Mouse (Mus musculus): ENCODE data around the gene Scarf2.

Scarf2 gene

DNA sequence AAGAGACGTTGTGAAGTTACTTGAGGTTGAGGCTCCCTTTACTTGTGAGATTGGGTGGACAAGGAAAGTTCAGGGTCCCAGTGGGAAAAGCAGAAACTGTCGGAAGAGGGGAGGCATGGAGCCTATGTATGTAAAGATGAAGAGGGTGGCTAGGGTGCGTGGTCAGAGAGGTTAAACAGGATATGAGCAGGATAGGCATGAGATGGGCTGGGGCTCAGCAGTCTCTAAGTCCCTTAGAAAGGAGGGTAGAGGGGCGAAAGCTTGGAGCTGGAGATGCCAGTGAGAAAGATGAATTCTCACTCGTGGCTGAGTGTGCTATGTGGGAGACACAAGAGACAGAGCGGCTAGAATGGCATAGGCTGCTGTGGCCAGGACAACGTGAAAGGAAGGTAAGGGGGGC is 35.7 kb downstream of the Scarf2 start, which contains the start of gene B830017H08Rik:
Gene B830017H08Rik (plus strand): TSS at position 301 of the 400 bp plus-strand sequence.
- no peak for DNase-seq

DNA sequence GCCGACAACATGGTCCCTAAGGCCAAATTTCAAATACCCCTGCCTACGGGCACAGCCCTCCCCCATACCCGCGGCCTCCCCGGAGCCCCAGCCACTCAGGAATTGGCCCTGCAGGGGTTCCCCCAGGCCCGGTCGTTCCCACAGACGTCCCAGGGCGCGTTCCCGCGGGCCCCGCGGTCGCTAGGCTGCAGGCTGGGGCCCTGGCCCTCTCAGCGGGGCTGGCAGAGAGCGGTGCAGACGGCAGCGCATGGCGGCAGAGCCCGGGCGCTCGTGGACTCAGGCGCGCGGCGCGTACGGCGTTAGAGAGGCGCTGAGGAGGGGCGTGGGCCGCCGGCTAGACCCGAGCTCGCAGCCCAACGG is 36.2 kb downstream of the Scarf2 start:
- DNase-seq, result no peak

DNA sequence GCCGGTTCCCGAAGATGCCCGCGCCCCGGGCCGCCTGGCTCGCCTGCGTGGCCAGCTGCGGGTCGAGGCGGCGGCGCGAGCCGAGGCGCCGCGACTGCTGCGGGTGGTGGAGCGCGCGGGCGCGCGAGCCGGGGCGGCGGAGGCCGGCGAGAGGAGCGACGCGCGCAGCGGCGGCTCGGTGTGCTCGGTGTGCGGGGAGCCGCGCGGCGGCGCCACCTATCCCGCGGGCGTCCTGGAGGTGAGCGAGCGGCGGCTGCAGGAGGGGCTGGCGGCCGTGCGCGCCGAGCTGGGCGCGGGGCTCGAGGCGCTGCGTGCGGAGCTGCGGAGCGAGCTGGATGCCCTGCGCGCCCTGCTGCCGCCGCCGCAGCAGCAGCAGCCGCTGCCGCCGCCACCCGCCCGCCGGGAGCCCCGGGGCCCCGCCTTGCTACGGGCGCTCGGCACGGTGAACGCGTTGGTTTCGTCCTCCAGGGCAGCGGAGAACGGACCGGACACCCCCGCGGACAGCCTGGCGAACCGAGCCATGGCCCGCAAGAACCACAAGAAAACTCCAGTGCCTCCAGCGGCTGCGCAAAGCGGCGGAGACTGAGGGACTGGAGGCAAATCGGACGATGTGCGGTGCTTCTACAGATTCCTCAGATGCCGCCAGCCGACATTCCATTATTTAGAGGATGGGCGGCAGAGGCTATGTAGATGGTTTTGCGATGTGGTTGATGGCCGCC is 36.8 kb downstream of the Scarf2 start:
- DNase-seq, result no peak

DNA sequence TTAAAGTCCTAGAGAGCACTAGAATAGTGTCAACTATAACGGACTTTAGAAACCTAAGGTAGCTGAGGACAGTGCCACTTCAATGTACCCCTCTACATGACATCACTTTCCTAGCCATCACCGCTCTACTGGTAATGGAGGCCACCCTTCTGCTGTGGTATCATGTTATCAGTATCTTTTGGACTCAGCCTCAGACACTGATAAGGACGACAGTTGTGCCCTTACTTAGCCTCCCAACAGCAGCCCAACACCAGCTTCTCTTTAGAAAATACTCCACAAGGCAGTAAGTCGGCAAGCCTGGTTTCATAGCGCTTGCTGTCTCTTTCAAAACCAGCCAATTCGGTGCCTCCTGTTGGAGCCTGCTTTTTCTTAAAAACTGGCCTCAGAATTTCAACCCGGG is 37.5 kb downstream of the Scarf2 start:
- DNase-seq, result no peak

DNA sequence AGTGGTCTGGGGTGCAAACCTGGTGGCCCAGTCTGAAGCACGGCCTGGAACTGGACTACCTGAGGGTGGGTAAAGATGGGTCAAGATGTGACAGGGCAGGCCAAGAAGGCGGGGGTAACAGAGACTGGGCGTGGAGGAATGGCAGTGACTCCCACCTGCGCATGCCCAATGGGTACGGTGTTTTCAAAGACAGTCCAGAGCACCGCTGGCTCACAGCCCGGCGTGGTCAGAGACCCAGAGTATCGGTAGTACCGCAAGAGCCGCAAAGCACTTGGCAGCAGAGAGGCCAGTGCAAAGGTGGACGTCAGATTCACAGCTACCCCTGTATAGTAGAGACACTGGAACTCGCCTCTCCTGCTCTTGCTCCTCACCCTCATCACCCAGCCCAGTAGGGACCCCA is 38.4 kb downstream of the Scarf2 start:
- no peak for DNase-seq

DNA sequence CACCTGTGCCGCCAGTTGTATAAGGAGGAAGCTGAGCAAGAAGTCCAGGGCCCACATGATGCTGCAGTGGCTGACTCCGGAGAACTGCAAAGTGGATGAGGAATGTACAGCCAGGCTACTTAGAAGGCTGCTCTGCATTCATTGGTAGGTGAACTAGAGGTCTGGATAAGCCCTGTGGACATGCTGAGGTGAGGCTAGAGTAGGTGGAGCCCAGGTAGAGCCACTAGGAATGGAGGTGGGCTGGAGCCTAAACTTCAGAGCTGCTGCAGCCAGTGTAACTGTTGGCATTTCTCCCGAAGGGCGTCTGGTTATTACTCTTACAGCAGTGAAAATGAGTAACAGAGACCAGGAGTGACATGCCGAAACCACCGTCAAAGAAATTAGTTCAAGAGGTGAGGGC is 41.0 kb downstream of the Scarf2 start, which contains the start of gene Car15:
Gene Car15 (minus strand): TSS at position 314 of the 400 bp plus-strand sequence.
- DNase-seq, result no peak

DNA sequence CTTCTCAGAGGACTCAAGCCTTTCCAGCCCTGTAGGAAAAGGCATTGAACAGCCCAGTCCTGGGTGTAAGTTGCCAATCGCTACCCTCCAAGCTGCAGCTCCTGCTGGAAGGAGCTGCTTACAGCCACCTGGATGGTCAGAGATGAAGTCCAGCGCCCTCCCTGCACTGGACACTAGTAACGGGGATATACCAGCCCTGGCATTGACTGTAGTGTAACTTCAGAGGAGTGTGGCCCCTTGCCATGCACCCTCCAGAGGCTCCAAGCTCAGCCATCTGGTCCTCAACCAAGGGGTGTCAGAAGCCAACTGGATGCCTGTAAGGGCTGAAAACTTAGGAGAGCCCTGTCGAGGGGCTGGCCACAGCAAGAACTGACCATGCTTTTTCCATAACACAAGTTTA is 42.9 kb downstream of the Scarf2 start:
- no peak for DNase-seq

DNA sequence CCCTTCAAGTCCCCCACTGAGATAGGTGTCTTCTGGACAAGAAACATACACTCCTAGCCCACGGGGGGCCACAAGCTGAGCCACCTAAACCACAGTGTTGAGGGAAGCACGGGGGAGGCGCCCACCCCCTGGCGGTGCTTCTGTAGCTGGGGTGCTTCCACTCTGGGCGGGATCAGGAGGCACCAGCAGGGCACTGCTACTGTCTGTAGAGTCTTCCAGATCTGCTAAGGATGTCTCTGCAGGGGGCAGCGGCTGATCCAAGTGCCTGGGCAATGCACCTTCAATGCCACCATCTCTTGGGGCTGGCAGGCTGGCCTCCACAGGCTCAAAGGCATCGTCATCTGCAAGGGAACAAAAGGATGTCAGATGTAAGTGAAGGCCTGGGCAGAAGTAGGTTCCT is 45.4 kb downstream of the Scarf2 start:
- no peak for DNase-seq

DNA sequence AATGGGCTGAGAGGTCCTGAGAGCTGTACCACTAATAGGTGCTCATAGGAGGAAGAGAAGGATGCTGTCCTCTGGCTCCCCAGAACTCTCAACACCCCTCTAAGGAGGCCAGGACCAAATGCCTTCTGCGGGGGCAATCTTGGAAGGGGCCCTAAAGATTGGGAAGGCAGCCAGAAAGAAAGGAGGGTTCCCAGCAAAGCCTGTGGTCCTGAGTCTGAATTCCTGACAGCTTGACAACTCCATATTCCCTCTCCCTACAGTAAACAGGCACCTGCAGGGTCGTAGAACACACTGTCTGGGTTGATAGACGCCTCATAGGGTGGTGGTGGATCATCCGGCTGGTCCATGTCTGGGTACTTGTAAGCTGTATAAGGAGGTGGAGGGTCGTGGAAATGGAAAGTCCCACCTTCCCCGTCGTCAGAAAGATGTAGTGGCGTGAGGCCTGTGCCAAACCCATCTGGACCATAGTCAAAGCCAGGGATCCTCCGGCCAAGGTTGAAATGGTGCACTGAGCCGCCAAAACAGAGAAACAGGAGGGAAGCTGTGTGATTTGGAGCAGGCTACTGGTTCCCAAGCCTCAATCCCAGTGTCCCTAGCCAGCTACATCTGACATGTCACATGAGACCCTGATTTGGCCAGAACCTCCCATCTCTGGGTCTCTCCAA is 46.8 kb downstream of the Scarf2 start:
- DNase-seq, result no peak

DNA sequence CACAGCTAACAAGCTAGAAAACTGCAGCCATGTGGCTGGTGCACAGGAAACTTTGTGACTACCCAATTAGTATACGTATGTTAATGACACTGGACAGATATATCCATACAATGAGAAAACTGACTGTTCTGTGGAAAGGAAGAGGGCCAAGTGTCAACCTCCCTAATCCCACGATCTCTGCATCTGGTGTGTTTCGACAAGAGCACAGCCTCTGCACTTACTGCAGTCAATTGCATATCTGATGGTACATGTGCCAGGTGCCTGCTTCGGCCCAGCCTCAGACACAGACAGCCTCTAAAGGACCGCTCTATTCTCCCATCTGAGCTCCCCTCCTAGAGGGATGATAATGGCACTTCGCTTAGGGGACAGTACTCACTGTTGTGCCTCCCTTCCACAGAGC is 51.3 kb downstream of the Scarf2 start:
- DNase-seq, result no peak

DNA sequence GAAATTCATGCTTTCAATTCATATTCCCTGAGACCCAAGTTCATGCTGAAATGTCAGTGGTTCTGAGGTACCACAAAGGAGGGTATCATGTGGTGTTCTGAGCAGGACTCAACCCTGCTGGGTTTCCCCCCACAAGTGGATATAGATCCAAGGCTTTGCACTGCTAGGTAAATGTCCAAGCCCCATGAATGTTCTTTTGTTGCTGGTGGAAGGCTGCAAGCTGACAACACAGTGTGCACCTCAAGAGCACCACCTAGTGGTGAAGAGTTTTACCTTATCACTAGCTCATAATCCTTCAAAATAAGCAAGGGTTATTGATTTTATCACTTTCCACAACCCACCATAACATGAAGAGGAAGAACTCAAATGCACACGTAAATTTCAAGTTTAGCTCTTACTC is 51.8 kb downstream of the Scarf2 start:
- peak in 1 of 2 experiments; percentile 15 for DNase-seq

DNA sequence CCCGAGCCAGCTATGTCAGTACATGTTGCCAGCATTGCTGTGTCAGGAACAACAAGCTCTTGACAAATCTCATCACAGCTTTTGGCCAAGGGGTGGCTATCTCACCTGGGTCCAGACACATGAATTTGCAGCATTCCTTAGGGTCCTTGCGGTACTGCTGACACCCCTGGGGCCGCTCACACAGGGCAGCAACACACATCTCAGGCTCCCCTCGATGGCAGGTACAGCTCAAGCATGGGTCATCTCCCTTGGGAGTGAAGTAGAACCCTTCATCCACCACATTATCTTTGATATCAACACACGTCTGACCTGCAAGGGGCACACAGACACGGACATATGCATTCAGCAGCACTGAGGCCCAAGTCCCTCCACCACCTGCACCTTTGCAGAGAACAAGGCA is 52.4 kb downstream of the Scarf2 start:
- no peak for DNase-seq

DNA sequence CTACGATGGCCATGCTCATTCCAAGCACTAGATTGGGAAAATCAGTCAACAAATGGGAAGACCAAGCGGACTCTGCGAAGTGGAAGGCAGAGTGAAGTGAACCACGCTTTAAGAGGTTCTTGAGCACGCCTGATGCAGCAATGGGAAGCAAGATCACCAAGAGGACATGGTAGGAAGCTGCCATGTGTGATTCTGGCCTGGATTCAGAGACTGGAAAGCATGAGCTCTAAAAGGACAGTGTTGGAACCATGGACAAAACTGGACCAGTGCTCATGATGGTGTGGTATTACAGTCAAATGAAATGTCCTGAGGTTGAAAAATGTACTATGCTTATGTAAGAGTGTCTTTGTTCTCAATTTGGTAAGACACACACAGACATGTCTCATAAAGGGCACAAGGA is 54.2 kb downstream of the Scarf2 start:
- no peak for DNase-seq

DNA sequence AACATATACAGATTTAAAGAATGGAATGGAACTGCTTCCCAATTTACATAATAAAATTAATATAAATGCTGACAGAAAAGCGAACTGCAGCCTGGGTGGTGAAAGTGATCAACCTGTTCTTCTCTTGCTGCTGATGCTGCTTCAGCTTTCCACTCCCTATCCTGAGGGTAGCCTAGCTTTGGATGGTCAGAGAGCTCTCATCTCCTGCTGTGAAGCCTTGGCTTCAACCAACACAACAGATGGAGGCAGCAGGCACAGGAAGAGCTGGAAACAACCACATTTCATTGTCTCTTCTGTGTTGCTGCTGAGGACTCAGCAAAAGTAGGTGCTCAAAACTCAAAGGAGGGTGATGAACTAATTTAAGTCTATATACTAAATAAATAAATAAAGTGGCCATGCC is 54.8 kb downstream of the Scarf2 start:
- no peak for DNase-seq

DNA sequence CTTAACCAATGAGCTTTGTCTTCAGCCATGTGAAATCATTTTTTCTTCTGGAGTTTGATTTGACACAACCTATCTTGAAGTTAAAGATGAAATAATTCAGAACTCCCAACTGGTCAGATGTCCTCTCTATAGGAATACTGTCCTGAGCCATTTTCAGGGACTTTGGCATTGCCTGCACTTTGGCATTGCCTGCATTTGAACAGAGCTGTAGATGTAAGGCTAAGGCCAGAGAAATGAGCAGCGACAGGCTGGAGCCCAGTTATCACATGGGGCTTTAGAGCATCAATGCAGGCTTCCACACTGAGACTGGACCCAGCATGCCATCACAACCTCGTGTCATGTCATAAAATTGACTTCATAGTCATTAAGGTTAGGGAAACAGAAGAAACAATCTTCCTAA is 56.2 kb downstream of the Scarf2 start:
- no peak for DNase-seq

DNA sequence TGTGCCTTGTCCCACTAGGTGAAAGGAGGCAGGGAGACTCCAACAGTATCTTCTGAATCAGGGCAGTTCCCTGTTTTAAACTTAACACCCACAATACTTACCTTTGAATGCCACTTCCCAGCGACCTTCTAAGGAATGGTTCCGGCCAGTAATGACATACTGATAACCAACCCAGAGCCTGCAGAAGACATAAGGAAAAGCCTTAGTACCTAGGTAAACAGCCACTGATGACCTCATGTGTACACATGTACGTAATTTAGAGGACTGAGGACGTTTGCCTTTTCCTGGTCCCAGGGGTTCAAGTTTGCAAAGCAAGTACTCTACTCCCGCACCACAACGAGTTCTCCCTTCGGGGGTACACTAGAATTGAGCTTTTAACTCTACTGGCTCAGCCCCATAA is 60.1 kb downstream of the Scarf2 start:
- DNase-seq, result no peak

All from lung, adult 18-20 months (tissue).